Mouse (Mus musculus) heart, embryonic 12.5 days (tissue): ENCODE measurements around the gene Vmn2r8. TPM values are rescaled to one million over a fixed set of nuclear protein-coding genes. Genes with fewer than 3 reads are reported as not detected.
"Not testable (repeated sequence)": the region's sequence is repeated elsewhere in the genome, so short reads cannot be mapped to it uniquely, and the experiment has no call there.

Source experiments
- ATAC-seq: fragments of 200-750 bp; cut with Nextera tagmentation; 2 replicates; pipeline ENCODE4 v1.8.0; 2017; ENCODE audit warnings: moderate TSS enrichment, moderate library complexity; ENCODE audit not compliant: insufficient number of reproducible peaks, low FRiP score
- H3K27ac ChIP-seq: fragments of 300-500 bp; sonication (generic); 2 replicates; pipeline ENCODE4 v1.5.1; 2016; ENCODE audit warnings: mild to moderate bottlenecking, moderate library complexity; ENCODE audit not compliant: poor library complexity, severe bottlenecking
- H3K27me3 ChIP-seq: fragments of 300-500 bp; sonication (generic); replicated peaks from 2 replicates; pipeline ENCODE4 v1.6.1; 2016; ENCODE audit warnings: mild to moderate bottlenecking, moderate library complexity
- H3K36me3 ChIP-seq: fragments of 300-500 bp; sonication (generic); 2 replicates; pipeline ENCODE4 v1.6.1; 2016; ENCODE audit warnings: mild to moderate bottlenecking, moderate library complexity
- H3K4me1 ChIP-seq: fragments of 300-500 bp; sonication (generic); replicated peaks from 2 replicates; pipeline ENCODE4 v1.6.1; 2016; ENCODE audit warnings: mild to moderate bottlenecking
- H3K4me2 ChIP-seq: fragments of 300-500 bp; sonication (generic); 2 replicates; pipeline ENCODE4 v1.6.1; 2016; ENCODE audit warnings: mild to moderate bottlenecking, moderate library complexity
- H3K4me3 ChIP-seq: fragments of 300-500 bp; sonication (generic); 2 replicates; pipeline ENCODE4 v1.5.1; 2016; ENCODE audit warnings: mild to moderate bottlenecking
- H3K9ac ChIP-seq: fragments of 300-500 bp; sonication (generic); 2 replicates; pipeline ENCODE4 v1.6.1; 2016; ENCODE audit warnings: mild to moderate bottlenecking, moderate library complexity
- H3K9me3 ChIP-seq: fragments of 300-500 bp; sonication (generic); replicated peaks from 2 replicates; pipeline ENCODE4 v1.6.1; 2016; ENCODE audit warnings: mild to moderate bottlenecking, moderate library complexity
- WGBS: fragments of 180-500 bp; shearing (Covaris S2); methylation state at CpG from one replicate; pipeline ENCODE4 v1.1.7; 2016; 5-methylcytosine and 5-hydroxymethylcytosine counted together
- polyA plus RNA-seq: library from polyadenylated mRNA; unstranded; fragments of >200 nt; fragmentation: Nextera tagmentation; extraction: Ambion mirVana; gene quantifications from 2 replicates; pipeline ENCODE4 v1.2.1, GENCODE M21; 2016

Vmn2r8 gene
- not detected in 2 replicates for polyA plus RNA-seq

DNA sequence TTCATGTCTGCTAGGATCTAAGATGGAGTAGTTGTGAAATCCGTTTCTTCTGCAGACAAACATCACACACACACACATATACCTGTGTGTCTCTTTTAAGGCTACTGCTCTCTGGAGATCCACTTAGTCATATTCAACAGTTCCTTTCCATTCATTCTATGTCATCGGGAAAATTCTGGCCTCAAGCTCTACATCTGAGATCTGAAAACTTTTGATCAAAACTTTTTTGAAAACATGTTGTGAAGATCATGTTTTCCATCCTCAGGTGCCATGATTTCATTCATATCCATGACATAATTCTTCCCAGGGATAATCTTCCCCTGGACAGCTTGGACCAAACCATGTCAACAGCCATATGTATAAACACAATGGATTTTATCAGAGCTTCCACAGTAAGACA is at the start of gene Vmn2r8:
Gene Vmn2r8, minus strand, starts transcription at position 101 of the 400 bp plus-strand sequence.
- not testable (repeated sequence) for H3K27me3 ChIP-seq, H3K27ac ChIP-seq, H3K4me2 ChIP-seq, ATAC-seq, H3K9me3 ChIP-seq, H3K36me3 ChIP-seq, H3K4me3 ChIP-seq, H3K9ac ChIP-seq, H3K4me1 ChIP-seq
- 65% methylated on average over 2 of the region's 2 CpGs for WGBS

DNA sequence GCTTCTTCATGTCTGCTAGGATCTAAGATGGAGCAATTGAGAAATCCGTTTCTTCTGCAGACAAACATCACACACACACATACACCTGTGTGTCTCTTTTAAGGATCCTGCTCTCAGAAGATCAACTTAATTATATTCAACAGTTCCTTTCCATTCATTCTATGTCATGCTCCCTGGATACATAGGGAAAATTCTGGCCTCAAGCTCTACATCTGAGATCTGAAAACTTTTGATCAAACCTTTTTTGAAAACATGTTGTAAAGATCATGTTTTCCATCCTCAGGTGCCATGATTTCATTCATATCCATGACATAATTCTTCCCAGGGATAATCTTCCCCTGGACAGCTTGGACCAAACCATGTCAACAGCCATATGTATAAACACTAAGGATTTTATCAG is 43.9 kb upstream of the Vmn2r8 start, which contains the start of gene Vmn2r9:
Gene Vmn2r9, minus strand, starts transcription at position 101 of the 400 bp plus-strand sequence.
- not testable (repeated sequence) for H3K36me3 ChIP-seq, H3K4me1 ChIP-seq, H3K4me3 ChIP-seq, H3K9me3 ChIP-seq, ATAC-seq, H3K4me2 ChIP-seq, H3K27me3 ChIP-seq, H3K9ac ChIP-seq, H3K27ac ChIP-seq
- 40% methylated on average over 1 of the region's 1 CpGs for WGBS

- no peak overlapping the region for H3K4me2 ChIP-seq
- no peaks in the 10 kb centered on the region for H3K27me3 ChIP-seq
- no peaks in the 10 kb centered on the region for H3K9me3 ChIP-seq
- no peak for ATAC-seq
- no peak overlapping the region for H3K27ac ChIP-seq
- H3K9ac ChIP-seq = no peak overlapping the region
- H3K36me3 ChIP-seq = no peaks in the 10 kb centered on the region
- no peak overlapping the region for H3K4me3 ChIP-seq
- no peaks in the 10 kb centered on the region for H3K4me1 ChIP-seq
- 34% methylated on average over 1 of the region's 1 CpGs for WGBS
These were observed 40.8 kb upstream of the Vmn2r8 start for GRCm38 (mm10) chr5:108849466-108849865.

DNA sequence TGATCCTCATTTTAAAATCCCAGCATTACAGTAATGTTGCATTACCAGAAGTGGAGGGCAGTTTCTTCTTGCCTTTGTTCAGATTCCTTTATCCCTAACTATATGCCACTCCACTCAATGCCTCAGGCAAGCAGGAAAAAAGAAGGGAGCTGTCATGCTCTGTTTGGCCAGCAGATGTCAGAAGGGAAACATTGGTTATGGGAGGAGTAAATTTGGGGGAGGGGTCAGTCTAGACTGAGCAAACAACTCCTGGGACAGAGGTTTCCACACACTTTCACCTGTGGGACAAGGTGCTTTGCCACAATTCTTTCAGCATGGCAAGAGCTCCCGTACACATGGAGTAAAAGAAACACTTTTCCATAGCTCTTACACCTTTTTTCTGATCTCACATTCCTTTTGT is 27.5 kb upstream of the Vmn2r8 start:
- ATAC-seq = no peak
- Histone ChIP-seq H3K27me3 (no peaks in the 10 kb centered on the region), H3K9me3 (no peaks in the 10 kb centered on the region), H3K9ac (no peak overlapping the region), H3K4me3 (no peak overlapping the region), H3K4me1 (no peaks in the 10 kb centered on the region), H3K36me3 (no peaks in the 10 kb centered on the region), H3K27ac (no peak overlapping the region), H3K4me2 (no peak overlapping the region)
- WGBS = 74% methylated on average over 1 of the region's 1 CpGs

- H3K27ac ChIP-seq = no peak overlapping the region
- H3K27me3 ChIP-seq = no peaks in the 10 kb centered on the region
- 0 out of 2 replicates have a peak, but pooled peaks cover 2% of the 10 kb centered on the region for H3K4me1 ChIP-seq
- H3K9me3 ChIP-seq = no peaks in the 10 kb centered on the region
- H3K4me2 ChIP-seq = no peak overlapping the region
- ATAC-seq = no peak
- H3K36me3 ChIP-seq = no peaks in the 10 kb centered on the region
- no peak overlapping the region for H3K4me3 ChIP-seq
- WGBS = 51% methylated on average over 2 of the region's 2 CpGs
- H3K9ac ChIP-seq = no peak overlapping the region
These were observed 14.6 kb upstream of the Vmn2r8 start for GRCm38 (mm10) chr5:108823276-108823675.

DNA sequence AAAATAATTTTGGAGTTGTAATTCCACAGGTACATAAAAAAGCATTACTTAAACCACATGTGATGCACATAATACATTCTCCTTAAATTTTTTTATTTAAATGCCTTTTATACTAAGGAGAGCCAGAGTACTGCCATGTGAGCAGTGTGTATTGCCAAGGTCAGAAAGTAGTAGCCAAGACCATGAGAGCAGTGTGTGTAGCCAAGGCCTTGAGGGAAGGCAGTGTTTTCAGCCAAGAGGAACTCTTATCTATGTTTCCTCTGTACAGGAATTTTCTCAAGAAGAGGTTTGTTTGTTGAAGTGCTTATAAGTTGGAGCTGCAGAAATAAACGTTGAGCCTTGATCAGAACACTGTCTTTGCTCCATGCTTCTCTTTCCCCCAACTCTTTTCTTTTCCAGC is 5.0 kb downstream of the Vmn2r8 start:
- no peaks in the 10 kb centered on the region for H3K27me3 ChIP-seq
- no peak for ATAC-seq
- H3K9ac ChIP-seq = no peak overlapping the region
- WGBS = 27% methylated on average over 1 of the region's 1 CpGs
- H3K27ac ChIP-seq = no peak overlapping the region
- no peaks in the 10 kb centered on the region for H3K9me3 ChIP-seq
- H3K4me1 ChIP-seq = no peaks in the 10 kb centered on the region
- no peak overlapping the region for H3K4me2 ChIP-seq
- H3K36me3 ChIP-seq = no peaks in the 10 kb centered on the region
- no peak overlapping the region for H3K4me3 ChIP-seq

DNA sequence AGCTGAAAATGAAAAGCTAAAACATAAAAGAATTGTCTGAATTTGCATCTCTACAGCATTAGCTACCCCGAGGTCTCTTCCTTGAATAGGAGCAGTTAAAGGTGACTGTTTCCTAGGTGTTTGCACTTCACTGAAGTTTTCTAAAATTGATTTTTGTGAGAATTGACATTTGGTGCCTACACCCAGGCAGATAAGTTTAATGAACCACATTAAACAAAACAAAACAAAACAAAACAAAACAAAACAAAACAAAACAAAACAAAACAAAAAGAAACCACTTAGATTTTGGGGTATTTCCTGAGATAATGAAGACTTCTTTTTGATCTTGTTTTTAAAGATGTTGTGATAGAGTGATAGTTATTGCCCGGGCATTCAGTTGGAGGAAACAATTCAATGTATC is 13.4 kb downstream of the Vmn2r8 start, which contains the start of gene Tmed11:
Gene Tmed11, minus strand, starts transcription at position 101 of the 400 bp plus-strand sequence.
- not testable (repeated sequence) for H3K9me3 ChIP-seq, H3K27me3 ChIP-seq, H3K4me2 ChIP-seq, H3K4me3 ChIP-seq, H3K27ac ChIP-seq, ATAC-seq, H3K9ac ChIP-seq, H3K36me3 ChIP-seq, H3K4me1 ChIP-seq
- 56% methylated on average over 2 of the region's 2 CpGs for WGBS

- H3K4me1 ChIP-seq, H3K9me3 ChIP-seq, H3K27ac ChIP-seq, H3K4me3 ChIP-seq, H3K9ac ChIP-seq, H3K36me3 ChIP-seq, H3K4me2 ChIP-seq, H3K27me3 ChIP-seq, ATAC-seq: not testable (repeated sequence)
- 34% methylated on average over 1 of the region's 1 CpGs for whole genome bisulfite sequencing
These were observed 18.3 kb downstream of the Vmn2r8 start for GRCm38 (mm10) chr5:108790385-108790784.

- no peaks in the 10 kb centered on the region for H3K36me3 ChIP-seq
- H3K9me3 ChIP-seq = no peaks in the 10 kb centered on the region
- no peak within 1 kb of the TSS for H3K9ac ChIP-seq
- ATAC-seq = no peak
- no peak within 1 kb of the TSS for H3K4me2 ChIP-seq
- no peak within 1 kb of the TSS for H3K4me3 ChIP-seq
- H3K4me1 ChIP-seq = no peaks in the 10 kb centered on the region
- no peaks in the 10 kb centered on the region for H3K27me3 ChIP-seq
- H3K27ac ChIP-seq = no peak within 1 kb of the TSS
- WGBS = 68% methylated on average over 40 of the region's 40 CpGs
These were observed 33.9 kb downstream of the Vmn2r8 start, which contains the start of gene Rnf212 for GRCm38 (mm10) chr5:108774630-108775306. Gene Rnf212, minus strand, starts transcription at chr5:108774982.

- Histone ChIP-seq H3K4me1 (no peaks in the 10 kb centered on the region), H3K4me2 (no peak overlapping the region), H3K9ac (no peak overlapping the region), H3K27ac (no peak overlapping the region), H3K36me3 (no peaks in the 10 kb centered on the region), H3K9me3 (no peaks in the 10 kb centered on the region), H3K27me3 (no peaks in the 10 kb centered on the region), H3K4me3 (no peak overlapping the region)
- no peak for ATAC-seq
- WGBS = 67% methylated on average over 2 of the region's 2 CpGs
These were observed 48.6 kb downstream of the Vmn2r8 start for GRCm38 (mm10) chr5:108760002-108760401.

DNA sequence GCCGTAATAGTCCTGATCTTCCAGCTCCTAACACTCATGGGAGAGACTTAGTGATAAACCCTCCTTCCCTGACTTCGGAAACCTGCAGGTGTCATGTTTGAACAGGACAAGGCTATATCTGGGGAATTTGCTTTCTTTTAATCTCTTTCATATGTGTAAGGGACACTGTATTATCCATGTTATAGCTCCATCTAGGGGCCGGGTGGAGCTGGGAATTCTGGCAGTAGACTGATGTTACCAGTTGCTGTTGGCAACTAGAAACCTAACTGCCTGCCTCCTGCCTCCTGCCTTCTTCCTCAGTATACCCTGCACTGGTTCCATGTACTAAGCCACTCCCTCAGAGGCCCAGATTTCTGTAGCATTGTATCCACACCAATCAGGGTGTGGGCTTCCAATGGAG is 50.3 kb downstream of the Vmn2r8 start:
- no peaks in the 10 kb centered on the region for H3K4me1 ChIP-seq
- H3K4me2 ChIP-seq = no peak overlapping the region
- no peak overlapping the region for H3K9ac ChIP-seq
- 53% methylated on average over 3 of the region's 3 CpGs for WGBS
- H3K4me3 ChIP-seq = no peak overlapping the region
- ATAC-seq = no peak
- H3K27ac ChIP-seq = no peak overlapping the region
- H3K9me3 ChIP-seq = no peaks in the 10 kb centered on the region
- no peaks in the 10 kb centered on the region for H3K36me3 ChIP-seq
- H3K27me3 ChIP-seq = no peaks in the 10 kb centered on the region

- WGBS = 80% methylated on average over 4 of the region's 4 CpGs
- H3K4me3 ChIP-seq, H3K4me2 ChIP-seq: not testable (repeated sequence)
These were observed 57.4 kb downstream of the Vmn2r8 start for GRCm38 (mm10) chr5:108751258-108751657.

More at GRCm38 (mm10) chr5:108751258-108751657, 57.4 kb downstream of the Vmn2r8 start:
- H3K9ac ChIP-seq, H3K36me3 ChIP-seq, H3K4me1 ChIP-seq, H3K27ac ChIP-seq, H3K27me3 ChIP-seq, ATAC-seq, H3K9me3 ChIP-seq: not testable (repeated sequence)
